Mouse (Mus musculus): ENCODE data around the gene Bcl2a1d.
"Not testable (repeated sequence)": the region's sequence is repeated elsewhere in the genome, so short reads cannot be mapped to it uniquely, and the experiment has no call there.

DNA sequence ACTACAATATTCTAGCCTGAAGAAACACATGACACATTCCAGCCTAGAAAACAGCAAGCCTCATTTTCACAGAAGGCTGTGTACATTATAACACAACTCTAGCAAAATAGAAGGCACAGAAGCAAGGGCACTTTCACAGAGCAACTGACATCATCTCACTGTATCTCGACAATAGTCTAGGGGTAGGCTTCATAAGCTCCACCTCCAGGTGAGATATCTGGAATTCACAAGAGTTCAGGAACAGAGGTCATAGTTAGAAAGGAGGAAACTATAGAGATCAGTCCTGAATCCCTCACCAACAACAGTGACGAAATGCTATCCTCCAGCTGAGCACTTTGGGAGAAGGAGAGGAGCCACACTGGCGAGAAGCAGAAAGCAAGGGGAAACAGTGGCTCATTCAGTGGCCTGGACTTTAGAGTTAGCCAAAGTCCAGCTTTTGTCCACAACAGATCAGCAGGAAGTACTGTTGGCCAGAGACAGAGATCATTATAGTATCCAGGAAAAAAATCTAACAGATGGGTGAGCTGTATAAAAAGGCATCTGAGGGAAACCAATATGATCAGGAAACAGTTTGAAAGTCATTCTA lies 19.5 kb downstream of the Bcl2a1d start:
- TF ChIP-seq EP300 (IDR thresholded peaks at IDR 0.05; ENCODE audit: insufficient read depth, low read depth, low read length); POLR2A (IDR thresholded peaks at IDR 0.05; ENCODE audit: insufficient read depth, low read length): not testable (repeated sequence)

Data from ES-Bruce4 (cell line).